Mouse (Mus musculus) urinary bladder, postnatal 0 days (tissue): Measurements from ENCODE around the gene Plekhg4. TPM values are rescaled to one million over a fixed set of nuclear protein-coding genes. Genes with fewer than 3 reads are reported as not detected.

ENCODE experiments used
- polyA plus RNA-seq: library from polyadenylated mRNA; unstranded; fragments of >200 nt; fragmentation: Nextera tagmentation; extraction: Ambion mirVana; gene quantifications from 2 replicates; pipeline ENCODE4 v1.2.1, GENCODE M21; 2015

Plekhg4 gene
- polyA plus RNA-seq, result 0.48 and 0.92 TPM in 2 replicates

GRCm38 (mm10) chr8:105373032-105373431 lies at the start of gene Plekhg4:
Plekhg4 (plus strand) TSS chr8:105373274.

GRCm38 (mm10) chr8:105326141-105326672 lies 46.9 kb upstream of the Plekhg4 start, which contains the start of the genes Lrrc29 and Tmem208:
Lrrc29 (minus strand) TSS chr8:105326278.
Tmem208 (plus strand) TSS chr8:105326354.

DNA sequence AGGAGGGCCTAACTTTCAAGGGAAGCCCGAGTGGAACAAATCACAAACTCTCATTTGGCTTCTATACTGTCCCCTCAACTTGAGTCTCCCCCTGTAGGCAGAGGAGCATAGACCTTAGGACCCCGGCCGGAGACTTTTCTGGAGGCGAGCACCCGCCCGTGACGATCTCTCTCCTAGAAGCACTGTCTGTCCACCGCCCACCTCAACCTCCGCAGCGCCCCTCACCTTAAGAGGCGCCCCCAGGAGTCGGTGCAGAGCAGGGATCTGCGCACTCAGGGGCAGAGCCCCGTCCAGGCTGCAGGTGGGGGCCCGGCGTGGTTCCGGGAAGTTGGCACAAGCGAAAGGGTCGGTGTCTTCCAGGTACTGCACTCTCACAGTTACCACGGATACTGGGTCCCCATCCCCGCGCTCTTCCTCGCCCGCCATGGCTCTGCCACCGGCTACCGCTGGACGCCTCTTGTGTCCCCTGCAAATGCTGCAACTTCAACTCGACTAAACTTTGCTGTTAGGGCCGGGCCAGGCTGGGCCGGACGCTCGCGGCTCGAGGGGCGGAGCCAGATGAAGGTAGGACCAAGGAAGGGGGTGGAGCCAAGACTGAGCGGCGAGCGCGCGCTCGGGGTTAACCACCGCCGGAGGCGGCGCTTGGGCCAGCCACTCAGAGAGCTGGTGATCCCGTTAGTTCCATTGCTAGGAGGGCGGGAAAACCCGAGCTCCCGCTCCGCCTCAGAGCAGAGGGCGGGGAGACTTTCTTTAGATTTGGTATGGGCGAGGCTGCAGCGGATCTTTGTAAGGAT lies 25.4 kb upstream of the Plekhg4 start, which contains the start of gene Fhod1:
Fhod1 (minus strand) TSS at position 526 of the 794 bp plus-strand sequence.

DNA sequence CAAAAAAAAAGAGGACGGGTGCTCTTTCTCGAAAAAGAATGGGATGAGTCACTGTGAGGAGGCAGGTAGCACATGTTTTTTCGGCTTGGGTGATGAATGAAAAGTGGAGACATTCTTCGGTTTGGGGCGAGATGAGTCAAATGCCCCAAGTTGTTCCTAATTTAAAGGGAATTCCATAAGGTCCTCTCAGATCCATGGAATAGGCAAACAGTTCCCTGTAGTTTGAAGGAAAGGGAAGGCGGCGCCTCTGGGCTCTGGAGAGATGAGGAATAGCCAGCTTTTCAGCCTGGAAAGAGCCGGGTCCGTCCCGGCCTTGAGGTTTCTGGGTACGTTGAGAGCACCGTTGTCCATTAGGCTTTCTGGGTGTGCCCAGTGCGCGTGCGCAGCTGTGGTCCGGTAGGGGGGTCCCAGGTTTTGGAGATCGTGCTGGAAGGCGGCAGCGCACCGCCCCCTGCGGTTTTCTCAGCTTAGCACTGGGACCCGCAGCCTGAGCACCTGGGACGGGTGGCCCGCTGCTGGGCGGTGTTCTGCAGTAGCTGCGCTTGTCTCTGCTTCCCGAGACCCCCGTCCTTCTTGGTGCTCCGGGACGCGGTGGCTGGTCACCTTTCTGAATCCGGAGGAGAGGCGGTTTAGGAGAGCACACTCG lies 24.5 kb upstream of the Plekhg4 start, which contains the start of gene Slc9a5:
Slc9a5 (plus strand) TSS at position 394 of the 646 bp plus-strand sequence.

GRCm38 (mm10) chr8:105413391-105413790 lies 40.3 kb downstream of the Plekhg4 start, which contains the start of the genes Kctd19 and Lrrc36:
Kctd19 (minus strand) TSS chr8:105413502.
Lrrc36 (plus strand) TSS chr8:105413571.

Other genes starting within 250 kb of the Plekhg4 start
- not detected in 2 replicates for gene Ces4a, start 241.5 kb upstream of the Plekhg4 start, polyA plus RNA-seq
- 21.8 and 25.9 TPM in 2 replicates for gene Cbfb, start 202.6 kb upstream of the Plekhg4 start, polyA plus RNA-seq
- 22.8 and 25.6 TPM in 2 replicates for gene D230025D16Rik, start 148.1 kb upstream of the Plekhg4 start, polyA plus RNA-seq
- 24.2 and 26.3 TPM in 2 replicates for gene B3gnt9, start 118.1 kb upstream of the Plekhg4 start, polyA plus RNA-seq
- 29.8 and 30.8 TPM in 2 replicates for gene Tradd, start 108.7 kb upstream of the Plekhg4 start, polyA plus RNA-seq
- 5.4 and 5.7 TPM in 2 replicates for gene Fbxl8, start 108.6 kb upstream of the Plekhg4 start, polyA plus RNA-seq
- gene Hsf4, start 103.5 kb upstream of the Plekhg4 start, polyA plus RNA-seq, result 0.30 and 0.31 TPM in 2 replicates
- gene Nol3, start 97.1 kb upstream of the Plekhg4 start, polyA plus RNA-seq, result 1.6 TPM in 2 replicates
- gene 4931428F04Rik, start 83.4 kb upstream of the Plekhg4 start, polyA plus RNA-seq, result 1.8 and 2.2 TPM in 2 replicates
- 2.0 and 3.2 TPM in 2 replicates for gene Exoc3l, start 77.2 kb upstream of the Plekhg4 start, polyA plus RNA-seq
- gene E2f4, start 75.6 kb upstream of the Plekhg4 start, polyA plus RNA-seq, result 35.9 and 42.7 TPM in 2 replicates
- gene Elmo3, start 67.7 kb upstream of the Plekhg4 start, polyA plus RNA-seq, result 12.4 and 13.3 TPM in 2 replicates
- gene Lrrc29, start 47.0 kb upstream of the Plekhg4 start, polyA plus RNA-seq, result 2.3 and 3.2 TPM in 2 replicates
- 79.0 and 90.0 TPM in 2 replicates for gene Tmem208, start 46.9 kb upstream of the Plekhg4 start, polyA plus RNA-seq
- 0.85 and 1.1 TPM in 2 replicates for gene Fhod1, start 25.3 kb upstream of the Plekhg4 start, polyA plus RNA-seq
- 0.39 and 0.54 TPM in 2 replicates for gene Slc9a5, start 24.4 kb upstream of the Plekhg4 start, polyA plus RNA-seq
- not detected in 2 replicates for gene Kctd19, start 40.2 kb downstream of the Plekhg4 start, polyA plus RNA-seq
- gene Lrrc36, start 40.3 kb downstream of the Plekhg4 start, polyA plus RNA-seq, result 0.14 and 0.34 TPM in 2 replicates
- gene Tppp3, start 98.3 kb downstream of the Plekhg4 start, polyA plus RNA-seq, result 44.9 and 57.8 TPM in 2 replicates
- 19.3 and 20.5 TPM in 2 replicates for gene Zdhhc1, start 123.6 kb downstream of the Plekhg4 start, polyA plus RNA-seq
- 0.51 and 0.60 TPM in 2 replicates for gene Hsd11b2, start 145.5 kb downstream of the Plekhg4 start, polyA plus RNA-seq
- 87.1 and 100.0 TPM in 2 replicates for gene Atp6v0d1, start 192.8 kb downstream of the Plekhg4 start, polyA plus RNA-seq
- gene Ripor1, start 232.0 kb downstream of the Plekhg4 start, polyA plus RNA-seq, result 17.4 and 20.9 TPM in 2 replicates